Mouse (Mus musculus) adrenal gland, postnatal 36 days (tissue): Measurements from ENCODE around the gene Prkce. TPM values are rescaled to one million over a fixed set of nuclear protein-coding genes. Genes with fewer than 3 reads are reported as not detected.

ENCODE experiments used
- DNase-seq, 2 experiments: peaks; one replicate each; pipeline ENCODE4 v3.0.0; 2021; ENCODE audit warnings: mixed read lengths in 1 of 2
- total RNA-seq, 2 experiments: library from RNA; stranded (reverse); gene quantifications; 2 replicates each; pipeline ENCODE4 v1.2.3; 2021

Prkce gene
- total RNA-seq, 2 experiments from 2014 or later, result 18.1 to 21.1 TPM

GRCm38 (mm10) chr17:86218553-86218952 lies 51.0 kb downstream of the Prkce start:
- no peak for DNase-seq

- no peak for DNase-seq
Observed at GRCm38 (mm10) chr17:86225488-86226186, 58.1 kb downstream of the Prkce start.

GRCm38 (mm10) chr17:86226198-86226597 lies 58.6 kb downstream of the Prkce start:
- DNase-seq, result no peak

- no peak for DNase-seq
Observed at GRCm38 (mm10) chr17:86226635-86227034, 59.0 kb downstream of the Prkce start.

GRCm38 (mm10) chr17:86227389-86227788 lies 59.8 kb downstream of the Prkce start:
- DNase-seq, result peak in 1 of 2 experiments; percentile 37

- DNase-seq, result no peak
Observed at GRCm38 (mm10) chr17:86228850-86229249, 61.3 kb downstream of the Prkce start.

- DNase-seq, result peak in 1 of 2 experiments; percentile 19
Observed at GRCm38 (mm10) chr17:86230141-86230633, 62.6 kb downstream of the Prkce start.

GRCm38 (mm10) chr17:86231741-86232179 lies 64.2 kb downstream of the Prkce start:
- DNase-seq, result peak; percentile 67

GRCm38 (mm10) chr17:86232248-86232647 lies 64.7 kb downstream of the Prkce start:
- DNase-seq, result no peak

GRCm38 (mm10) chr17:86234587-86235150 lies 67.1 kb downstream of the Prkce start:
- DNase-seq, result no peak

GRCm38 (mm10) chr17:86236026-86236712 lies 68.6 kb downstream of the Prkce start:
- DNase-seq, result peak in 1 of 2 experiments; percentile 35

- DNase-seq, result peak; percentile 77 to 80
Observed at GRCm38 (mm10) chr17:86236861-86237763, 69.5 kb downstream of the Prkce start.

- DNase-seq, result no peak
Observed at GRCm38 (mm10) chr17:86242291-86242690, 74.7 kb downstream of the Prkce start.

GRCm38 (mm10) chr17:86243109-86243527 lies 75.5 kb downstream of the Prkce start:
- DNase-seq, result no peak

- DNase-seq, result no peak
Observed at GRCm38 (mm10) chr17:86244397-86244796, 76.8 kb downstream of the Prkce start.

GRCm38 (mm10) chr17:86248832-86249231 lies 81.2 kb downstream of the Prkce start:
- no peak for DNase-seq

- DNase-seq, result no peak
Observed at GRCm38 (mm10) chr17:86249499-86250405, 82.2 kb downstream of the Prkce start.

GRCm38 (mm10) chr17:86250406-86250905 lies 82.9 kb downstream of the Prkce start:
- DNase-seq, result no peak

GRCm38 (mm10) chr17:86253884-86254283 lies 86.3 kb downstream of the Prkce start:
- DNase-seq, result no peak

GRCm38 (mm10) chr17:86254285-86254684 lies 86.7 kb downstream of the Prkce start:
- DNase-seq, result peak; percentile 60 to 70

GRCm38 (mm10) chr17:86254978-86255377 lies 87.4 kb downstream of the Prkce start:
- DNase-seq, result no peak
